Mouse (Mus musculus) right cerebral cortex, postnatal 25 days (tissue): ENCODE measurements around the gene 1110008P14Rik.

Experiments
- DNase-seq: peaks from one replicate; pipeline ENCODE4 v3.0.0; 2022

The 1110008P14Rik gene

DNA sequence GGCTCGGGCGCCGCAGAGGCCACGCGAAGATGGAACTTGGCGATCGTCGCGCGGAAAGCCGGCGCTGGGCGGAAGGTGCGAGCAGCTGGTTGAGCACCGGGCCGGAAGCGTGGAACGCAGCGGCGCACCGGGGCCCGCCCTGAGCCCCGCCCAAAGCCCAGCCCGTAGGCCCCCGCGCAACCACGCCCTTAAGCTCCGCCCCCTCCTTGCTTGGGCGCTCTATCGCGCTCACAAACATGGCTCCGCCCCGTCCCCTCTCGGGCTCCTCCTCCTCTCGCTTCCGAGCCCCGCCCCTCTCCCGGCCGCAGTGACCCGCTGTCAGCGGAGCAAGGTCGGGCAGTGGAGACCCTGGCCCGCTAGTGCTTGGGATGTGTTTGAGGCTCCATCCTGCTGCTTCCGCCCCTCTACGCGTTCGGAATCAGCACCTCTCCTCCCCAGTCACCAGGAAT, at the start of gene 1110008P14Rik:
TSS of gene 1110008P14Rik (minus strand) at position 164 of the 449 bp plus-strand sequence.
- peak; percentile 95 for DNase-seq

DNA sequence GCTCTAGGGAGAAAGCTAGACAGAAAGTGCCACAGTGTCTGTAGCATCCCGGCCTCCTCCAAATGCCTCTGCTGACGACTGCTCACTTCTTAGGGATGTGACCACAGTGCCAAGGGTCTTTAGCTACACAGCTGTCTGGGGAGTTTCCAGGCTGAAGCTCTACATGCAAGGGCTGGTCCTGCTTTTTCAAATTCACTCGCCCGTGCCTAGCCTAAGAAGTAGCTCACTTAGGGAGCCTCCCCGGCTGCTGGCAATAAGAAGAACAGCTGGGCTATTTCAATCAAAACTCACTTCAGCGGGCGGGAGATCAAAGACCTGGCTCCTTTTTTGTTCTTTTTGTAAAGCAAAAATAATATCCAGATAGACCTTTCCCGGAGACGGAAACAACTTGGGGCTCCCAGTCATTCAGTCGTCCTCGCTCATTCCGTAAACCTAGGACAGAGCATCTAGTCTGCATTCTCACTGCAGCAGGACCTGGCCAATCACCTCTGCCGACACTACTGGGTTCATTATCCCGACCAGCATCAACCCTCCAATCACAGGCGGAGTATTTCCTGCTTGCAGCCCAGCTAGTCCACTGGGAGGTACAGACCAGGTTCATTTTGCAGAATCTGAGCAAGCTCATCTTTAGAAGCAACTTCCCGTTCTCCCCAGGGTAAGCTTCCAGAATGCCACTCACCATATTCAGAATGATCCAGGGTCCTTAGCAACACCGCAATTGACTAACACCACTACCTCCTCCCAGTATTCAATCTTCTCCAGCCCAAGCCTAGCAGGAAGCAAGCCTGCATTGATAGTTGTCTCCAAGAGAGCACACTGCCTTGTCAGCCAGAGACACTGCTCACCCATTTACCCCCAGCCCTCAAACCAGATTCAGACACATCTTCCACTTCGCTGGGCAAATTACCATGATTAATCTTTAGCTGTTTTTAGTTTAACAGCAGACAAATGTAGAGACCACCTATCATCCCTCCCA, 49.3 kb upstream of the 1110008P14Rik start:
- DNase-seq, result peak; percentile 84

DNA sequence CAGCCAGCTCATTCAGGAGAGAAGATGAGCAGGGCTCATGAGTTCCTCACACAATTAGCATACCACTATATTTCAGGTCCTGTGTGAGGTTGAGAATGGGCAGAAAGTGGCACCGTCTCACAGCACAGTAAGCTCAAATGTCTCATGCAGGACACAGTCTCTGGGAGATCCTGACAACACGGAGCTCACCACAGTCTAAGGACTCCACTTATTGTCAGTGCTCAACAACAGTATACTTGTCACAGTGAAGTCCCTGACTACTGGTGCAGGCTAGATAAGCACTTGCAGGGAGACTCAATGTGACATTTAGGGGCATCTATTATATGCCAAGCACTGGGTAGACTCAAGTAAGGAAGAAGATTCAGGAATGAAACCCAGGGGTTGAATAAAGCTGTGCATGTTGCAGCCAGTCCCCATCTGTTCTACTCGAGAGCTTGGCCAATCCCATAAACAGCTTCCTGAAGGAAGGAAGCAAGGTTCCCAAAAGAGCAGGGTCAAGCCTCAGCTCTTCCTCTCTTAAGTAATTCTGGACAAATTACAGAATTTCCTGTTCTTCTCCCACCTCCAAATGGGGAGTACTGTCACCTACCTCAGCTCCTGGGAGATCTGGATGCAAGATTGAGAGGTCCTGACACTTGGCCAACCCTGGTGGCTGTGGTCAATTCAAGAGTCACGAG, 47.6 kb upstream of the 1110008P14Rik start:
- DNase-seq, result no peak

DNA sequence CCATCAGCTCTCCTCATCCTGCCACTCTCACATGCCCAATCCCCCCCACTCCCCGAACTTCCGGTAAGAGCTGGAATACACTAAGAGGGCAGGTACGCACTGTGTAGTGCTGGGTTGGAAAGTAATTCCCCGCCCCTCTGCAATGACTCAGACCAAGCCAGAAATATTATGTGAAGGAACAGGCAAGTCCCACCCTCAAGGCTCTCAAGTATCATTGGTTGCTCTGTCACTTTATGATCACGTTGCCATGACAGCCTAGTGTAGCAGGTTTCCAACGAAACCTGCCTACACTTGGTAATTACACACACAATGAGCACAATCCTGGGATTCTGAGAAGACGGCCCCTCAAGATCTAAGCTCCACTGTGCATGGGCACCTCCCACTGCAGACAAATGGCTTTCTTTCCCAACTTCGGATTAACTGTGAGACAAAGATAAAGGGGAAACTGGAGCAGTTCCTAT, 46.6 kb upstream of the 1110008P14Rik start:
- DNase-seq, result peak; percentile 65

DNA sequence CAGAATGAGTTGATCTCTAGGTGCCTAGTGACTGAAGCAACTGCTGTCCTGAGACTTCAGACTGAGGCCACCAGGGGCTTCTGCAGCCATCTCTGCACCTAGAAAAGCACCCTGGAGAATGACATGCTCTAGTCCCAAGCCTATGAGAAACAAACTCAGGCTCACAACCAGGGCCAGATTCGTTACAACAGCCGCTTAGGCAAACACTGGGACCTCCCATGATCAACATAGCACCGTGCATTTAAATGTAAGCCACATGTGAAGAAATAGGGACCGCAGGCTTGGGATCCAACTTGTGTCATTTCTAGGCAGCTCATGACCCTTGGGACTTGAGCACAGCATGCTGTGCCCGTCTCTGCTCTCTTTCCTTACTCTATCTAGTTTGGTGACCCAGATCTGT, 46.0 kb upstream of the 1110008P14Rik start:
- DNase-seq, result no peak

DNA sequence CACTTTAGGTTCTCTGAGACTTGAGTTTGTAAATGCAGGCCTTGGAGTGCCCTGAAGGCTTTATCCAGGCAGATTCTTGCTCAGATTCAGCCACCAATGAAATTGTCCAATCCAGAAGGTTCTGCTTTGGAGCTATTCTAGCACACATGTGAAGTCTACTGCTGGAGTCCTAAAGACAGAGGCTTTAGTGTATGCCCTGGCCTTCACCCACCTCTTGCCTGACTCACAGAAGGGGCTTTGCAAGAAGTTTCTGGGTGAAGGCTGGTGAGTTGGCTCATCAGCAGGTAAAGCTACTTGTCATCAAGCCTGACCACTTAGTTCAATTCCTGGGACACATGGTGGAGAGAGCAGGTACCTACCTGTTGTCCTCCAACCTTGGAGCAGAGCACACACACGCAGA, 44.4 kb upstream of the 1110008P14Rik start:
- no peak for DNase-seq

DNA sequence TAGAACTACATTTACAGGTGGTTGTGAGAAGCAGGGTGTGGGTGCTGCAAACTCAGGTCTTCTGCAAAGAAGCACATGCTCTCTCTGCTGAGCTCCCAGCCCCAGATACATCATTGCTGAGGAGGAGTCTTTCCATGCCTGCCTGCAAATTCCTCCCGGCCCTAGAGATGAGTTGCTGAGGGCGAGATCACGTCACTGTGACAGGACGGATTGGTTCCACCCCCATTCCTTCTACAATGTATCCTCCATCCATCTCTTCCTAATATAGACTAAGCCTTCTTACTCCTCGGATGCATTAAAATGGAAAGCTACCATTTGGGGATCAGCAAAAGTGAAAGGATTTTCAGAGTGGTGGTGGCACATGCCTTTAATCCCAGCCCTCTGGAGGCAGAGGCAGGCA, 43.8 kb upstream of the 1110008P14Rik start:
- DNase-seq, result peak; percentile 36

DNA sequence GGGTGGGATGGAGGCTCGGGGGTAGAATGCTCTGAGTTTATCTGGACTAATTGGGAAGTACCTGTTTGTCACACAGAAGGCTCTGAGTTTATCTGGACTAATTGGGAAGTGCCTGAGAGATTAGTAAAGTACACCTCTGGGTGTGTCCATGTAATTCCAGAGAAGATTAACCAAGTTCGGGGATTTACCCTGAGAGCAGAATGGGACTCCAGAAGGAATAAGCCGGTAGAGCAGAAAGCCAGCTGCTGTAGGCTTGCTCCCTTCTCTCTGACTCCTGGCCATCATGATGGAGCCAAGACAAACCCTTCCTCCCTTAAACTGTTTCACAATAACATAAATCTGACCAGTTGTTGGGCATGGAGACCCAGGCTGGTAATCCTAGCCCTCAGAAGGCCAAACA, 43.1 kb upstream of the 1110008P14Rik start:
- no peak for DNase-seq

DNA sequence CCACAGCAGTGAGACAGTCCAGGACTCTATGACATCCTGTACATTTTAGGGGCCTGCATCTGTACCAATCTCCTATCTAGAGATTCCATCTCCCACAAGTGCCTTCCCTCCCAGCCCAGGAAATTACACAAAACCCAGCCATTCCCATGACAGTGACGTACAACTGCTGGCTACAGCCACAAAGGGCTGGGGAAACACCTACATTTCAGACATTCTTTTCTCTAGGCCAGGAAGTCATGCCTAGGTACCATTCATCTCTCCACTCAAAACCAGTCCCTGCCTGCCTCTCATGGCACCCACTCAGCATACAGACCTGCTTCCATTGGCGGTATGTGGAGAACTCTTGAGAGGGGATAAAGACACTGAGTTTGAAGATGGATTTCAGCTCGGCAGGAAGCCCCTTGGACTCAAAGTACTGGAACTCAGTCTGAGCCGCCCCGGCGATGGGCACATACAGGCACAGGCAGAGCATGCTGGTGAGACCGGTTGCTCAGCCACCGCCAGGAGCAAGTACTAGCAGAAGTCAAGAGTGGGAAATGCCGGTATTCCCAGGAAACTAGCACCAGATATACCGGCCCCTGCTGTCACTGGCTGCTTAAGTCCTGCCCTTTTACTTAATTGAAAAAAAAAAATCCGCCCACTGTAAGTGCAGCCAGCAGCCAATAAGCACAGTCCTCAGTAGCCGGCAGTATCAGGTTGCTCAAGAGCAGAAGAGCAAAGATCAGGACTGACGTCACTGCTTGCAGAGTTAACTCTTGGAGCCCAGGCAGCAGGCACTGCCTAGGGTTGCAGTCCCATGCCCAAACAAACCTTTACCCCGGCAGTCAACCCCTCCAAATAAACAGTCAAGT, 42.0 kb upstream of the 1110008P14Rik start:
- no peak for DNase-seq

DNA sequence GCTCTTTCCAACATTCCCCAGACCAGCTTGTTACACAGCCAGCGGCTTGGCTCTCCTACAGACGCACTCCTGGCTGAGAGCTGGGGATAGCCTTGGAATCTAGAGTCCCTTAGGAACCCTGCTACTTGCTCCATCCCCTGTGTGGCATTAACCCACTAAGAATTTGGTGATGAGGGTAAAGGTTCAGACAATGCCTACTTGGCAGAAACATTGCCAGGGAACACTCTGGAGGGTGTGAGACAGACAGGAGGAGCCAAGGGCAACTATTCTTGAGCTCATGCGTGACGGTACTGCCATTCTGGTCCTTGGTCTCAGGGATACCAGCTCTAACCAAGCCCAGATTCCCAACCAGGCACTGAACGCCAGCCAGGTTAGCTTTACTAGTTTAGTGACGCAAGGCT, 40.1 kb upstream of the 1110008P14Rik start:
- DNase-seq, result no peak

DNA sequence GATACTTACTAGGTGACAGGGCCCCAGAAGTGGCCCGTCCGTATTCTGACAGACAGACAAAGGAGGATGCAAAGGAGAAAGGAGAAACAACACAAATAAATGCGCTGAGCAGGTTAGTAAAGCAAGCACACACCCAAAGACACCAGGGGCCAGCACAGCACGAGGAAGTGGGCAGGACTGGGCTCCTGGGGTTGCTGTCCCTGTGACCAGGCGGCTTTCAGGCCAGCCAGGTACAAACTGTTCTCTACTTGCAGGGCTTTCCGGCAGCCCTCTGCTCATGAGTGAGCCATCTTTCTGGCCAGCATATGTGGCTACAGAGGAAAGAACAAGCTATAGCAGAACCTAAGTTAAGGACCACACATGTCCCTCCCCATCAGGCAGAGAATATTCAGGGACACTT, 38.9 kb upstream of the 1110008P14Rik start:
- DNase-seq, result no peak

DNA sequence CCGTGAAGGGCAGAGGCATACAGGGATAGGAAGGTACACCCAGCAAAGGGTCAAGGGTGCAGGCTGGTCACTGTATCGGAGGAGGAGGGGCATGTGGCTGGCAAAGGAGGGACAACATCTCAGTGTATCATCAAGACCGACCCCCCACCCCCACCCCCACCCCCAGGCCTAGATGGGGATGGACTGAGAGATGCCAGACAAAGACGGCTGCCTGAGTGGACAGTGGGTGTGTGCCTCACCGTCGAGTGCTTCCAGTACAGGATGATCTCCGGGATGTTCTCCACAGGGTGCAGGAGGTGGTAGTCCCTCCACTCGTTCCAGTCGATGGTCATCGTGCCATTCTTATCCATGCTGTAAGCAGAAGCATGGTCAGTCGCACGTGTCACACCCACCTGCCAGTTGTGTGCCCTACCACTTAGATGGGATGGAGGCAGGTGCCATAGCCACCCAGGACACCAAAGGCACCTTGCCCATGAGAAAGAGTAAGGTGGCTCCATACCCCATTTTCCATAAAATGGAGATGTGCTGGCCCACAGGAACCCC, 38.4 kb upstream of the 1110008P14Rik start:
- no peak for DNase-seq

DNA sequence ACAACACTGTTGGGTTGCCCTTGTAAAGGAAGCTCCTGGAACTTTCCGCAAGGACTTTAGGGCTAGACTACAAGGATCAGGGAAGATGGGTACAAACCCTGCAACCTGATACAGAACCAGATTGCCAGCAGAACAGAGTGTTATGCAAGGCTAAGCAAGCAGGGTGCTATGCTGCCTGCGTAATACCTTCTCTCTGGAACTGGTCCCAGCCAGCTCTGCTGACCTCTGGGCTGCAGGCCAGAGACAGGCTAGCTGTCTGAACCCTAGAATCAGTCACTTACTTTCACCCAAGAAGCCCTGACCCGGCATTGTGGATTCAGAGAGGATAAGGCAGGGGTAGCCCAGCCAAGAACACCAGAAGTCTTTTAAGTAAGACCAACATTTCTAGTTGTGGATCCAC, 37.6 kb upstream of the 1110008P14Rik start:
- DNase-seq, result no peak

DNA sequence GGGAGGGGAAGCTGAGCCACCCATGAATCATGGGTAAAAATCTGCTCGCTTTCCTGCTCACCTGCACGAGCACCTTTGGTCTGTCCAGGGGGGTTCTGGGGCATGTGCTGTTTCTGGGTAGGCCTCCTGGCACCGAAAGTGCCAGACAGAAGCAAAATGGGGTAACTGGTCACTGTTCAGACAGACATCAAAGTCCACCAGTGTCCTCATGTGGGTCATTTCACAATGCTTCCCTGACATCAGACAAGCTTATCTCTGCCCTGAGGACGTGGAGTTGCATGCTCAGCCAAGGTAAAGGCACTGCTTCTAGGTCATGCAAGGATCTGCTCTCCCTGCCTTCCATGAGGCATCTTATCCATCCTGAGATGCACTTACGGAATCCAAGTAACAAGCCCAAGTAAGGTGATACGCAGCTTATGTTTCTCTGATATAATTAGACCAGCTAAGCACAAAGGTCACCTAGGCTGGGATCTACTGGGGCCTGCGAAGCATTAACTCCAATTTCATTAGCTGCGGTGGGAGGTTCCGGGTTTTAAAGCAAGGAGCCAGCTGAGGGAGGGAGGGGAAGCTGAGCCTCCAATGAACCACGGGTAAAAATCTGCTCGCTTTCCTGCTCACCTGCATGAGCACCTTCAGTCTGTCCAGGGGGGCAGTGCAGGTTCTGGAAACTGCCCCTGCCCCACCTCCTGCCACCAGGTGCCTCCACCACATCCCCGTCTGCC, 36.9 kb upstream of the 1110008P14Rik start:
- DNase-seq, result no peak

DNA sequence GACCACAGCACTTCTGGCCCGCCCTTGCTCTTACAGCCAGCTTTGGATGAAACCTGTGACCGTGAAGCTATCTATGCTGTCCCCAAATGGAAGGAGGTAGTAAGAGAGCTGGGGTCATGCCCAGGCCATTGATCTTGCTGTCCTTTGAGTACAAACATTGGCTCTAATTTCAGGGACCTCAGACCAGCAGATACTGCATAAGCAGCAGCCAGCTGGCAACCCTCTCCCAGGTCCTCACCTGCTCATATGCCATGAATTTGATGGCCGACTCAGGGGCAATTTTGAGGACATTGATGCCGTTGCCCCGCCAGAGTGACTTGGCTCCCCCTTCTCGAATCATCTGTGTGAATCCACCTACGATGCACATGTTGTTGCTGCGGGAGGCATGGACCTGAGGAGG, 35.7 kb upstream of the 1110008P14Rik start:
- DNase-seq, result no peak

DNA sequence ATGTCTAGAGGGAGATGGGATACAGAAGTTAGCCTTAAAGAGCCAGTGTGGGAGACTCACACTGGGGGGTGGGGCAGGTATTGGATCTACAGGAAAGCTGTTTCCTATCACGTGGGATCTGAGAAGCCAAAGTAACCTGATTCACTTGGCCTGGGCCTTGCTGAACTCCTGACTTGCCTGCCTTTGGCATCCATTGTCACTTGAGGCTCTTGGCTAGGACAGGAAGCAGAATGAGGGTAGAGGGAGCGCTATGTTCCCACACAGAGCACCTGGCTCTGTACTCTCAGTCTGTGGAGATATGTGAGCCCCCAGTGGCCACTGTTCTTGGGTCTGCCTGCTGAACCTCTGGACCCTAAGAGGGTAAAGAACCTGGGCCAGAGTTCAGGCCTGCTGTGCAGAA, 34.8 kb upstream of the 1110008P14Rik start:
- DNase-seq, result no peak

DNA sequence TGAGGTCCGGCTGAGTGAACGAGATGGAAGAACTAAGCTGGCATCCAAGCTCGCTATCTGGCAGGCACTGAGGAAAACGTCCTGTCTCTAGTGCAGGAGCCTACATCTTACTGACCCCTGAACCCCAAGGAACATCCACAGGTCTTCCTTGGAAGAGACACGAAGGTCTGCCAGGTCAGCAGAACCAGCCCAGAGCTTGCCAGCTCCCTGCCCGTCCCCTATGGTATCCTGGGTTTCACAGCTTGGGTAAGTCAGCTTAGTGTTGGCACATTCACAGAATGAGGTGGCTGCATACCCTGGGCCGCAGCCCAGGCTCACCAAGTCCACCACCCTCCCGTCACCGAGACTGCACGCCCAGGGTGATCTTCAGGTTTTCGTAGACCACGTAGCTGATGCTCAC, 34.1 kb upstream of the 1110008P14Rik start:
- no peak for DNase-seq

DNA sequence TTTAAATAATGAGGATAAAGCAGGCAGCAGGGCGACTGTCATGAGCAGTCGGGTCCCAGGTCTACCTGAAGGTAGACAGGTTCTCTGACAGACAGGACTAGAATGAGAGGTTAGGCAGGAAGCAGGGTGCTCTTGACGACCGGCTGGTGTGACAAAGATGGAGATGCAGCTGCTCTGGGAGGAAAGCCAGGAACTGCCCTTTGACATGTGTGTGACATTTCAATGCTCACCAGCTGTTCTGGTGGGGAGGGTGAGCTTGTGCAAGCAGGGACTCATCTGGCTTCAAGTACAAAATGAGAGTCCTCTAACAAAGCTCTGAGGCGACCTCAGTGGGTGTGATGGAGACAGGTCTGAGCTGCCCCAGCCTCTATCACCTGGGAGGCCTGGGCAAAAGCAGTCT, 32.2 kb upstream of the 1110008P14Rik start:
- DNase-seq, result no peak

DNA sequence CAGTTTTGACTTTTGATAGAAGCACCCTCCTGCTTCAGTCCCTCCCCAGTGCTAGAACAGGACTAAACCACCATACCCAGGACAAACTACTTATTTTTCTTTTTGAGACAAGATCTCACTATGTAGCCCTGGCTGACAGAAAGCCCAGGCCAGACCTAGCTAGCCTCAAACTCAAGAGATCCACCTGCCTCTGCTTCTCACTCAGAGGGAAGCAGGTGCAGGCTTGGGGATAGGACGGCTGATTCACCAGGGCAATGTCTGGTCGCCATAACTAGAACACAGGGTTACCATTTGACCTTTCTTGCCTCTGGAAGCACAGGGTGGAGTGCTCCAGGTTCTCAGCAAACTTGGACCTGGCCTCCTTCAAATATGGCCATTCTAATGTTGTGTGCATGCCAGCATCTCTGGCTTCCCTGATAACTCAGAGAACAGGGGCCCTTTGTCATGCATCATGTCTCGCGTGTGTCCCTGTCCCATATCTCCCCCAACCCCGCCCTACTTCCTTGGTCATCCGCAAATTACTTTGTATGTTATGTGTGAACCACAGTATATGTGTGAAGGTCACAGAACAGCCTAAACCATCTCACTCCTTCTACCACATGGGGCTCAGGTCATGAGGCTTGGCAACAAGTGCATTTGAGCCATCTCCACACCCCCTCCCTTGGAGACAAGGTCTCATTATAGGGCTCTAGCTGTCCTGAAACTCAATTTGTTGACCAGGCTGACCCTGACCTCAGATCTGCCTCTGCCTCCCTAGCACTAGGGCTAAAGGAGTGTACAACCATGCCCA, 31.2 kb upstream of the 1110008P14Rik start:
- no peak for DNase-seq

DNA sequence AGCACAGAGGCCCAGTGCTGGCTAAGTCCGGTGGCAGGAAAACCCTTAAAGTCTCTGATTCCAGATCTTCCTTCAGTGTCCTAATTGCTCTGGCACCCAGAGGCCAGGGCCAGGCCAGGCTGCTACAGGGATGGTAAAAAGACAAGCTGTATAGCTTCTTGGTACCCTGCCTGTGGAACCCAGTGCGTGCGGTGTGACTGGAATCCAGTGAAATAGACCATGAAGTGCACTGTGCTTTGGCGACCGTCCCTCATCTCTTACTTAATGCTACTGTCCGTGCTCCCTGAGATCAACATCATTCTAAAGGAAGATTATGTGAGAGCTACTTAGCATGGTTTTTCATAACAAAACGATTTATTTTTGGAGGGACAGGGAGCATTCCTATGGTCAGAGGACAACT, 29.7 kb upstream of the 1110008P14Rik start:
- DNase-seq, result no peak
